Mouse (Mus musculus): ENCODE data around the gene Tas2r144. TPM values are rescaled to one million over a fixed set of nuclear protein-coding genes. Genes with fewer than 3 reads are reported as not detected.

Tas2r144 gene
- polyA plus RNA-seq (2012; rRNA removed) = not detected in 2 replicates

DNA sequence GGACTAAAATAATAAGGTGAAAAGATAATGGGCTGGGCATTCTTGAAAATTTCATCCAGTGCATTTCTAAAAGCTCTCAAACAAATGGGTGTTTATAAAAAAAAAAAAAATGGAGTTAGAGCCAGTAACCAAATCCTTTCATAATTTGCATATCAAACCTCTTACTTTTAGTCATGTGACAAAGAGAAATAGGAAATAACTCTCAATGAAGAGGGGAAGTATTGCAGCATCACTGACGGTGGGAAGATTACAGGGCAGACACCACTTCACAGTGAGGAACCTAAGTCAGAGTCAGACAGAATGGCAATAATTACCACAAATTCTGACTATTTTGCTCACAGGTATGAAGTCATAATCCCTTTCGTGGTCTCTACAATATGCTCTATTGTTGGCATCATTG is at the start of gene Tas2r144:
TSS of gene Tas2r144 (plus strand) at position 301 of the 400 bp plus-strand sequence.
- no peak for DNase-seq (ENCODE audit: low read depth)

- no peak for DNase-seq (ENCODE audit: low read depth)
Measured at GRCm38 (mm10) chr6:42182462-42182861, 32.7 kb upstream of the Tas2r144 start.

GRCm38 (mm10) chr6:42186230-42186629 is 28.9 kb upstream of the Tas2r144 start:
- DNase-seq (ENCODE audit: low read depth) = no peak

DNA sequence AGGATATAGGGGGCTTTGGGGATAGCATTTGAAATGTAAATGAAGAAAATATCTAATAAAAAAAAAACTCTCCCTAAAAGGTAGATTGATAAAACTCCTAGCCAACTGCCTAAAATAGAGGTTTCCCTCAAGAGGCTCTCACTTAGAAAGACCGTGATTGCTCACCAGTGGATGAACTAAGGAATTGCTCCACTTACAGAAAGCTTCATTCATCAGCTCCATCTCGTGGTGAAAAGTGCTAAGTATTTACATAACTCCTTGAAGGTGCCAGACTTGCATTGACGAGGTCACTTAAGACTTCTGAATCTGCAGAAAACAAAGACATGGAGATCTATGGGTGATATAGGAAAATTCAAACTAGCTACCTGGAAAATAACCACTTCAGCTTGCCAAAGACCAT is 17.4 kb upstream of the Tas2r144 start:
- DNase-seq (ENCODE audit: low read depth) = no peak

GRCm38 (mm10) chr6:42199498-42199897 is 15.6 kb upstream of the Tas2r144 start:
- DNase-seq (ENCODE audit: low read depth) = no peak

DNA sequence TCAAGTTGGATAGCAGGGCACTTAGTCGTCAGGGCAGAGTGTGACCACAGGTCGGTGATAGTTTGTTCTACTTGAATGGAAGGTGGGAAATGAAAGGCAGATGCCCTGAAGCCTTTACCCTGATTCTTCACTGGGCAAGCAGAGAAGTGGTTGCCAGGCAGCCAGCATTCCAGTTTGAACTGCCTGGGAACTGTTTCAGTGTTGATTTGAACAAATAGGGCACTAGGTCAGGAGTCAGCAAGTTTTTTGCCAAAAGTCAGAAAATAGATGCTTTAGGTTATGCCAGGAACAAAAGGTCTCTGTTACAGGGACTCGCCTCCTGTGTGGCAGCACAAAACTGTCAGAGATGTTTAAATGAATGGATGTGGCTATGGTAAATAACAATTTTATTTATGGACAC is 7.2 kb downstream of the Tas2r144 start:
- DNase-seq (ENCODE audit: low read depth) = no peak

DNA sequence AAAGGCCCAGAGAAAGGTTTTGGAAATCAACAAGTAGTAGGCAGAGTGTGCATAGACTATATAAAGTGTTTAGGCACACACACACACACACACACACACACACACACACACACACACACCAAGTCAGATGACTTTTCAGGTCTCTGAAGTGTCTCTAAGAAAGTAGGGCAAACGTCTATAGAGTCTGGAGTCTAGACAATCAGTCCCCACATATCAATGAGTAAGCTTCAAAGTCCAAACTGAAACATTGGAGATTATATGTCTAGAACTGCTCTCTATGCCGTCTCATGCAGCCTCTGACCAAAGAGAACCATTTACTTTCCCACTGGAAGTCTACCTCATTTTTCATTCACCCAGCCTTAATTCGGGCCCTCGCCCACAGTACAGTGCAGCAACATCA is 9.9 kb downstream of the Tas2r144 start:
- no peak for DNase-seq (ENCODE audit: low read depth)

DNA sequence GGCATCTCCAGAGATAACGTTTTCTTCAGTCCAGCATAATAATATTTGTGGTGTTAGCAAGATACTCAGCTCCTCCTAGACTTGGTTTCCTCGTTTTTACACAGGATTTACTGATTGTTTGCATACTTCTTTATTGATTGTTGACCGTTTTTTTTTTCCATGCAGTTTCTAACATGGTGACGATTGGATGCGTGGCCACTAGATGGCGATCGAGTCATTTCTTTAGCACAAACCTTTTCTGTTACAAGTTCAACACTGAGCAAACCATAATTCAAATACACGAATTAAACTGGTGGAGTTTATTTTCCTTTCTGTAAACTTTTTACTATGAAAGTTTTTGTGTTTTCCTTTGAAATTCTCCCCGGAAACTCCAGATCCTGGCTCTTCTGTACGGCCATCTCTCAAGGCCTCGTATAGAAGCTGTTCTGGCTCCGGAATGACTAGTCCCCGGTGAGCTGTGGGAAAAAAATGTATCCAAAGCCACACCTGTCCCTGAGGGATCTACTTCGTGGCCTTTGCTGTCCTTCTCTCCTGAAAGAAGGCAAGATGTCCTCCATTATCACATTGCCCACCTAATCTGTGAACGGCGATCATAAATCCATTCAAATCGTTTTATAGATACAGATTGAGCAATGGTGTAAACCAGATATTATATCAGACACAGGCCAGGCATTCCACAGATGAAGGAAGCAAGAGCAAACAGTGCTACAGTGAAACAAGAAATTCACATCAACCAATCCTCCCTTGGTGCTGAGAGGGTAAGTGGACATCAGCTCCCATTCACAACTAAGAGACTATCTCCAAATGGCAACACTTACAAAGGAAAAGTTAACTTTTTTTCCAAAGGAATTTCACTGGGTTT is 12.3 kb downstream of the Tas2r144 start:
- DNase-seq (ENCODE audit: low read depth) = no peak

GRCm38 (mm10) chr6:42229610-42230009 is 14.5 kb downstream of the Tas2r144 start:
- DNase-seq (ENCODE audit: low read depth) = no peak

GRCm38 (mm10) chr6:42231191-42231590 is 16.1 kb downstream of the Tas2r144 start:
- DNase-seq (ENCODE audit: low read depth) = no peak

- DNase-seq (ENCODE audit: low read depth) = no peak
Measured at GRCm38 (mm10) chr6:42237276-42237805, 22.2 kb downstream of the Tas2r144 start.

DNA sequence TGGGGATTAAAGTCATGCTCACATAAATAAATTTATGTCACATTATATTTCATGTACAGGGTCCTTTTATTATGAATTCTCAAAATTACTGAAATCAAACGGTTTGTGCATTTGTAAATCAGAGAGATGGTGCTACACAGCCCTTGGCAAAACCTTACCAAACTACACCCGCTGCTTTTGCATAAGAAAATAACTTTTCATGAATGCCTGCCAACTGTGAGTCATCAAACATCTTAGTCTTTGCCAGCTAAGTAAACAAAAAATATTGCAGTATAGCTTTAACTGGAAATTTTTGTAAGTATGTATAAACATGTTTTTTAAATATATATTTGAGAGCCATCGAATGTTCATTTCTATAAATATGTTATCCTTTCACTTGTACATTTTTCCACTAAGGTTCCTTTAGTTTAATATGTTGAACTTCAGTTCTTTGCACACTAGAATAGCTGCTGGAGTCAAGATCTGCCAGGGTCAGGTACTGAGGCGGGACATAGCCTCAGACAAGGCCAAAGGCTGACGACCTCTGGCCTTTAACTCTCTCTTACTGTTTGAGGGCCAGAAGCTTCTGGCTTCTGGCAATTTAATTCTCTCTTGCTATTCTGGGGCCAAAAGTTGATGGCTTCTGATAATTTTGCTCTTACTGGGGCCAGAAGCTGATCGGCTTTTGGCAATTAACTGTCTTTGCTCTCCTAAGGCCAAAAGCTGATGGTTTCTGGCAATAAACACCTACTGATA is 26.4 kb downstream of the Tas2r144 start:
- no peak for DNase-seq (ENCODE audit: low read depth)

GRCm38 (mm10) chr6:42245711-42246353 is 30.7 kb downstream of the Tas2r144 start, which contains the start of gene Gstk1:
TSS of gene Gstk1 (plus strand) at chr6:42245935.
- no peak for DNase-seq (ENCODE audit: low read depth)

DNA sequence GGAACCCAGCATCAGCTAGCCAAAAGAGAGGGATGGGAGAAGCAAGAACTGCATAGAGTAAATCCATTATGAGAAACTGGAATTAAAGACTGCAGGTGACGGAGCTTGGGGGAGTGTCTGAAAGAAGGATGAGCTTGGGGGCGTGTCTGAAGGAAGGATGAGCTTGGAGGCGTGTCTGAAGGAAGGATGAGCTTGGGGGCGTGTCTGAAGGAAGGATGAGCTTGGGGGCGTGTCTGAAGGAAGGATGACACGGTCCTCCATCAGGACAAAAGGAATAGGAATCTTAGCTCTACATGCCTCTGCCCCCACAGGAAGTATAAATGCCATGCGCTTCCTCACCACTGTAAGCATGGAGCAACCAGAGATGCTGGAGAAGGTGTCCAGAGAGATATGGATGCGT is 32.0 kb downstream of the Tas2r144 start:
- DNase-seq (ENCODE audit: low read depth) = no peak

GRCm38 (mm10) chr6:42247981-42248380 is 32.9 kb downstream of the Tas2r144 start:
- DNase-seq (ENCODE audit: low read depth) = no peak

DNA sequence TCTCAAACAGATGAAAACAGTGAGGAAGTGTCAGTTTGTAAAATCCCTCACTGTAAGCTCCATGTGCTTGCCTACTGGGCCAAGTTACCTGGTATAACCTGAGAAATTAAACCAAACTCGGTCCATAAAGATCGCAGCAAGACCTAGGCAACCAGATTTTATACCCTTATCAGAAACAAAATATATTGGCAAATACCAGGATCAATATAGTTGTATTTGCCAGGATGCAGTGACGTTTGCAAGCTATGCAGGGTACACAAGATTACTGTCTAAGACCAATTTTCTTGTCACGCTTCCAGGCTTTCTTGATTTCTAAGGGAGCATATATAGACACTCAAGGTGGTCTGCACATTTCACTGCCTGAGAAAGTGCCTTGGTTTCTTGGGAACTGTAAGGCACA is 36.7 kb downstream of the Tas2r144 start:
- DNase-seq (ENCODE audit: low read depth) = no peak

GRCm38 (mm10) chr6:42253103-42253502 is 38.0 kb downstream of the Tas2r144 start:
- no peak for DNase-seq (ENCODE audit: low read depth)

DNA sequence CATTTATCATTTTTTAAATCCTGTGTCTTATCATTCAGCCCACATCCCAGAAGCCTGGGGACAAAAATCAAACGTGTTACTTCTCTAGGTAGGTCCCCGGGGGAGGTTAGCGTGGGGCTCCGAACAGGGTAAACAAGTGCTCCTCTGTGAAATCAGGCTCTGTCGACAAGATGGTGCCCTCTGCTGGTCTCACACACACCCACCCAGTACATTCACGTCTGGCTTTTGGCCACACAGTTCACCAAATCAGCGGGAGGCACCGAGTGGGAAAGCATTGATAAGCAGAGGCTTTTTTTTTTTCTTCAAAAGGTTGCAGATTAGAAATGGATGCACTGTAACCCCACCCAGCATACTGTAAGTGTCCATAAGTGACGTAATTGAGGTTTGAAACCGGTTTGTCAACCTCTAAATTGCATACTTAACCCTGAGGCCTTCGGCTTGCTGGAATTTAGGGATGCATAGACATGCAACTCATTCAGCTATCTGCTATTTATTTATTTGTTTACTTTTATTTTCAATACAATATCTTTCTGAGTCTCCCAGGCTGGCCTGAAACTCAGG is 42.3 kb downstream of the Tas2r144 start:
- DNase-seq (ENCODE audit: low read depth) = no peak

DNA sequence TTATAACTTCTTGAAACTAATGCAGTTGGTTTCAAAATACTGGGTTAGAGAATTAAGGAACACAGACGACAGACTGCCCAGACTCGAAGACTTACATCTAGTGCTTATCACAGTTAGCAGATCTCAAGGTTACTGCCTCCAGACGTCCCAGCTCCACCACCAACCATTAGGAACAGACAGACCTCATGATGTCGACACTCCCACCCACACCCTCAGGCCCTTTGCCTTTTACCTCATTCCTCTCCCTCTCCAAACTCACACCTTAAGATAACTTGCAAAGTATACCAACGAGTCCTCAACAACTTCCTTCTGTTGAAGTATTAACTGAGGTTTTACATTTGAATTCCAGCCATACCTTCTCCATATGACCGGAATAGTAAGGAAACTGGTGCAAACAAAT is 45.3 kb downstream of the Tas2r144 start:
- no peak for DNase-seq (ENCODE audit: low read depth)

- DNase-seq (ENCODE audit: low read depth) = no peak
Measured at GRCm38 (mm10) chr6:42261524-42262170, 46.5 kb downstream of the Tas2r144 start, which contains the start of gene Tmem139. TSS of gene Tmem139 (plus strand) at chr6:42261970.

GRCm38 (mm10) chr6:42264626-42265312 is 49.6 kb downstream of the Tas2r144 start, which contains the start of gene Casp2:
TSS of gene Casp2 (plus strand) at chr6:42264985.
- DNase-seq (ENCODE audit: low read depth) = no peak
